Mouse (Mus musculus) liver, adult 2 months (tissue): Measurements from ENCODE around the gene Bard1. TPM values are rescaled to one million over a fixed set of nuclear protein-coding genes. Genes with fewer than 3 reads are reported as not detected.

Experiments
- DNase-seq: peaks from one replicate; pipeline ENCODE4 v3.0.0-alpha.2; 2011; ENCODE audit warnings: low read depth, low spot score; ENCODE audit errors: extremely low read depth
- H3K27ac ChIP-seq: fragments of 200-500 bp; replicated peaks from 2 replicates; pipeline ENCODE4 v1.5.1; 2012; ENCODE audit warnings: low read depth, mild to moderate bottlenecking, control low read depth, inconsistent platforms, low read length; ENCODE audit not compliant: insufficient read depth
- H3K27me3 ChIP-seq: fragments of 200-500 bp; 2 replicates; pipeline ENCODE4 v1.6.1; 2012; ENCODE audit warnings: mild to moderate bottlenecking, moderate library complexity, low read length, inconsistent platforms; ENCODE audit not compliant: control insufficient read depth, insufficient read depth
- H3K36me3 ChIP-seq: fragments of 200-500 bp; 2 replicates; pipeline ENCODE4 v1.6.1; 2012; ENCODE audit warnings: low read length, inconsistent platforms; ENCODE audit not compliant: control insufficient read depth, insufficient read depth
- H3K4me1 ChIP-seq: fragments of 200-500 bp; 2 replicates; pipeline ENCODE4 v1.6.1; 2011; ENCODE audit warnings: low read length; ENCODE audit not compliant: control insufficient read depth, insufficient read depth
- H3K4me3 ChIP-seq: fragments of 200-500 bp; 2 replicates; pipeline ENCODE4 v1.5.1; 2011; ENCODE audit warnings: low read depth, mild to moderate bottlenecking, control low read depth, low read length, moderate library complexity; ENCODE audit not compliant: insufficient read depth
- H3K79me2 ChIP-seq: fragments of 200-500 bp; 2 replicates; pipeline ENCODE4 v1.6.1; 2012; ENCODE audit warnings: inconsistent platforms, mild to moderate bottlenecking, low read length, moderate library complexity; ENCODE audit not compliant: control insufficient read depth, insufficient read depth
- H3K9ac ChIP-seq: fragments of 200-500 bp; 2 replicates; pipeline ENCODE4 v1.6.1; 2012; ENCODE audit warnings: low read depth, mild to moderate bottlenecking, control low read depth, inconsistent platforms, low read length
- CTCF ChIP-seq: fragments of 200-500 bp; IDR thresholded peaks from 2 replicates; pipeline ENCODE4 v1.5.1; 2011; ENCODE audit warnings: low read depth, low read length, control low read depth
- POLR2A ChIP-seq: fragments of 200-500 bp; IDR thresholded peaks from 2 replicates; pipeline ENCODE4 v1.6.1; 2011; ENCODE audit warnings: low read length, control low read depth; ENCODE audit not compliant: insufficient read depth; ENCODE audit errors: extremely low read depth
- WGBS: fragments of 180-500 bp; shearing (Covaris S2); methylation state at CpG from one replicate; pipeline ENCODE4 v1.1.7; 2018; 5-methylcytosine and 5-hydroxymethylcytosine counted together
- polyA plus RNA-seq: library from polyadenylated mRNA; depleted of rRNA; stranded (reverse); fragments of >200 nt; gene quantifications from 2 replicates; pipeline ENCODE4 v1.2.3, GENCODE M21; 2012
- total RNA-seq: library from RNA; depleted of rRNA; stranded (reverse); fragments of >200 nt; gene quantifications from 2 replicates; pipeline ENCODE4 v1.2.3, GENCODE M21; 2014

The Bard1 gene
- total and polyA plus RNA-seq, 2 experiments: 0.05 to 0.18 TPM

DNA sequence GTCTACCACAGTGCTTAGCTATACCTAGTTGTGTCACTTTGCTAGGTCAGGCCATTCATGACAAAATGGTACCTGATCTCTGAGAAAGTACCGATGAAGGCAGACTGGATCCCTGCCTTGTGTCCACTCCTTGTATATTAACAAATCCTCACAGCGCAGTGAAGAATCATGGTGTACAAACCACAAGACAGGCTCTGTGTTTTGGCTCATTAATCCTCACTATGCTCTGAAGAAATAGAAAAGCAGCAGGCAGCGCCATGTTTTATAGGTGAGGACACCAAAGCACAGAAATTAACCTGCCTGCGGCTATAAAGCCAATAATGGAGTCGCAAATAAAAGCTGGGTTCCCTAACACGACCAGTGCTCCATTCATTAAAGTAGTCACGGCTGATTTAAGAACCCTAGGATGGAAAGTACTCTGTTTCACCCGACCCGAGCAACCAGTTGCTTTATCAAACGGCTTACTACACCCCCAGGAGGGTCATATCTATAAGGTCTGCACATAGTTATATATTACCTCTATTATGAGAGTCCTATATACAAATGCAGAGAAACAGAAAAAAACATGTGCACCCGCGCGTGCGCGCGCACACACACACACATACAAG lies 39.0 kb downstream of the Bard1 start:
- no peaks in the 10 kb centered on the region for H3K4me1 ChIP-seq
- no peaks in the 10 kb centered on the region for H3K27me3 ChIP-seq
- no peaks in the 10 kb centered on the region for H3K79me2 ChIP-seq
- H3K27ac ChIP-seq: no peak overlapping the region
- TF ChIP-seq CTCF (no peak), POLR2A (no peak)
- no peaks in the 10 kb centered on the region for H3K36me3 ChIP-seq
- no peak for DNase-seq
- no peak overlapping the region for H3K4me3 ChIP-seq
- 99% methylated on average over 16 of the region's 16 CpGs for WGBS
- H3K9ac ChIP-seq: no peak overlapping the region

DNA sequence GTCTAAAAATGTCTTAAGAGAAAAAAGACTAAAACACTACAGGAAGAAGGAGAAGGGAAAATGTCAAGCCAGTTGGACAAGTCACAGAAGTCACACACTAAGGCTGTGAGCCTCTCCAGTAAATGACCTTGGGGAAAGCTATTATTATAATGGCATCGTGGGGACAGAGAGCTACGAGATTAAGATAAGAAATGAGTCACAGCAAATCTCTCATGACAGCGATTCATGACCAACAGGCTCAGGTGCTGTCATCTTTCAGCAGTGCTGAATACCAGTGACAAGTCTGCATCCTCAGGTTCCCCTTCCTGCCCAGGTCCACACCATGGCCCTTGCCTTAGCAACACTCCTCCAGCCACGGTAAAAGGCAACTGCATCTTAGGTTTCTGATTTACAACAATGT lies 46.8 kb downstream of the Bard1 start:
- H3K4me1 ChIP-seq: no peaks in the 10 kb centered on the region
- H3K27me3 ChIP-seq: no peaks in the 10 kb centered on the region
- TF ChIP-seq POLR2A: no peak
- no peak for TF ChIP-seq CTCF
- H3K4me3 ChIP-seq: no peak overlapping the region
- WGBS: 68% methylated on average over 4 of the region's 4 CpGs
- no peak overlapping the region for H3K27ac ChIP-seq
- H3K79me2 ChIP-seq: no peaks in the 10 kb centered on the region
- DNase-seq: no peak
- no peaks in the 10 kb centered on the region for H3K36me3 ChIP-seq
- H3K9ac ChIP-seq: no peak overlapping the region

DNA sequence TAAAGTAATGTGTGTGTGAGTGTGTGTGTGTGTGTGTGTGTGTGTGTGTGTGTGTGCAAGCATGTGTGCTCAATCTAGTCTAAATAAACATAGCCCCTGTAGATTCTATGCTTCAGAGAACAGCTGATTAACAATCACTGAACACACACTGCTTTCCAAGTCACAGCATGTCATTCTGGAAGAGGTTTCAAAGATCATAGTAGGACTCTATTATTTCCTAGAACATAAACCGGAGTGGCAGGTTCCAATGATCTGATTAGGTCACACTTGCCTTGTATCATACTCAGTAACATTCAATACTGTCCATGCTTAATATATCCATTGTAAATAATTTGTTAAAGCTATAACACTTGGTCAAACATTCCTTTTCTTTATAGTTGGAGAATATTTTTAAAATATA lies 47.5 kb downstream of the Bard1 start:
- Histone ChIP-seq H3K79me2 (no peaks in the 10 kb centered on the region), H3K27ac (no peak overlapping the region), H3K4me1 (no peaks in the 10 kb centered on the region), H3K36me3 (no peaks in the 10 kb centered on the region), H3K9ac (no peak overlapping the region), H3K4me3 (no peak overlapping the region), H3K27me3 (no peaks in the 10 kb centered on the region)
- WGBS: 84% methylated on average over 1 of the region's 1 CpGs
- DNase-seq: no peak
- no peak for TF ChIP-seq POLR2A
- no peak for TF ChIP-seq CTCF

DNA sequence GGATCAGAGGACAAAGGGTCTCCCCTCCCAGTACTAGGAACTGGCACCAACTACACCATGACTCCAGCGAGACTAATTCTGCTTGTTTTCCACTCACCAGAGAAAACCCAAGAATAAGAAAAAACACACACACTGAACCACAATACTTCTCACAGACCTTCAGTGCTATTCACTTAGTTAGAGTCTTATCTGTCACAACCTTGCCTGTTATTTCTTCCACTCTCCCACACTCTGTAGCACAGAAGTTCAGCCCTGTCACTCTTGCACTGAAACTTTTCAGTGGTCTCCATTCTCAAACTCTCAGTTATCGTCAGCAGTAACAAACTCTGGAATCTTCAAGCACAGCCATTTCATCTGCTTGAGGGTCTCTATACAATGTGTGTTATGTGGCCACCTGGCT lies 50.2 kb downstream of the Bard1 start:
- no peak overlapping the region for H3K27ac ChIP-seq
- 98% methylated on average over 2 of the region's 2 CpGs for WGBS
- TF ChIP-seq POLR2A (no peak), CTCF (no peak)
- DNase-seq: no peak
- H3K27me3 ChIP-seq: no peaks in the 10 kb centered on the region
- H3K4me1 ChIP-seq: no peaks in the 10 kb centered on the region
- no peaks in the 10 kb centered on the region for H3K79me2 ChIP-seq
- no peak overlapping the region for H3K9ac ChIP-seq
- no peaks in the 10 kb centered on the region for H3K36me3 ChIP-seq
- H3K4me3 ChIP-seq: no peak overlapping the region

DNA sequence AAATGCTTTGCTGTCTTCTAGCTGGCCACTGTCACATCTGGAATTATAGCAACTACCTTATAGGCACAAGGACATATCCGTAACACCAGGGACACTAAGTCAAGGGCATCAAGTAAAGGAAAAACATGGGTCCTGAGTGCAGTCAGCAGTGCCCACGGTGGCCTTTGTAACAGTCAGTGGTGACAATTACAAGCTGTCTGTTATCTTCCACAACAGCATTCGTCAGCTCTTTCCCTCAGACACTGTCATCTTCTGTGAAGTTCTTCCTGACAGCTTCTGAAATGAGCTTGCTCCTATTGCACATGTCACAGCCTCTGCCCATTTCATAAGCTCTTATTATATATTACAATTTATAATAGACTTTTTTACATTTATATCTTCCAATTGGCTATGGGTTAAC lies 50.7 kb downstream of the Bard1 start:
- H3K27me3 ChIP-seq: no peaks in the 10 kb centered on the region
- no peak for TF ChIP-seq CTCF
- no peak for TF ChIP-seq POLR2A
- no peak for DNase-seq
- WGBS: 93% methylated on average over 3 of the region's 3 CpGs
- H3K9ac ChIP-seq: no peak overlapping the region
- H3K27ac ChIP-seq: no peak overlapping the region
- no peaks in the 10 kb centered on the region for H3K36me3 ChIP-seq
- H3K79me2 ChIP-seq: no peaks in the 10 kb centered on the region
- no peaks in the 10 kb centered on the region for H3K4me1 ChIP-seq
- H3K4me3 ChIP-seq: no peak overlapping the region

DNA sequence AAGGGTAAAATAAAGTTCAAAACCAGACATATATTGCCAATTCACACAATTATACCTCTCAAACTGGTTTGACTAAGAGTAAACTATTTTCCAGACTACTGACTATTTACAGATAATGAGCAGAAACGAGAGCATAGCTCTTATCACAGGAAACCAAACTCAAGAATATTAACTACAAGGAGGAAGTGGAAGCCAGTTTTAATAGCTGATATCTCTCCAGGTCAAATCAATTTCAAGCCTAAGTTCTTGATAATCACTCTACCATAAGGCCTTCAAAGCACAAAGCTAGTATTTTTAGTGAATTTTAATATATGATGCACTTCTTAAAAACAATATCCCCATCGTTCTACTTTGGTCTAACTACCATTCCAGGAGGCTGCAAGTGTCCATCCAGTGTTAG lies 57.8 kb downstream of the Bard1 start:
- 76% methylated on average over 2 of the region's 2 CpGs for WGBS
- Histone ChIP-seq H3K36me3 (no peaks in the 10 kb centered on the region), H3K9ac (no peak overlapping the region), H3K27ac (no peak overlapping the region), H3K4me3 (no peak overlapping the region), H3K79me2 (no peaks in the 10 kb centered on the region), H3K4me1 (no peaks in the 10 kb centered on the region), H3K27me3 (no peaks in the 10 kb centered on the region)
- TF ChIP-seq CTCF (no peak), POLR2A (no peak)
- no peak for DNase-seq

DNA sequence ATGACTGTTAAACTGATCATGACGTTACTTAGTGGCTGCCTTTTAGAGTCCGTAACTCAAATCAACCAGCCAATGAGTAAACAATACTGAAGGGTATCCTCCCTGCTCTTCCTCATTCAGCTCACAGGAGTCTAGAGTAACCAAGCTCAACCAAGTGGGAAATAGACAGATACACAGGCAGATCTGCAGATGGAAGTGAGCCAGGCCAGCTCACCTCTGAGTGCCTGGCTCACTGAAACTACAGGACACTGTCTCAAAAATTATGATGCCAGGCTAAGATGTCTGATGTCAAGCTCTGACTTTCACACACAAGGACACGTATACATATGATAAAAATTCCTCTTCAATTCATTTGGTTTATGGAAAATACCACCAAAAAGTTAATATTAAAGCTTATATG lies 59.0 kb downstream of the Bard1 start:
- no peak overlapping the region for H3K4me3 ChIP-seq
- no peak for TF ChIP-seq POLR2A
- no peak for TF ChIP-seq CTCF
- H3K36me3 ChIP-seq: no peaks in the 10 kb centered on the region
- H3K27ac ChIP-seq: no peak overlapping the region
- H3K4me1 ChIP-seq: no peaks in the 10 kb centered on the region
- 94% methylated on average over 3 of the region's 3 CpGs for WGBS
- no peaks in the 10 kb centered on the region for H3K79me2 ChIP-seq
- H3K27me3 ChIP-seq: no peaks in the 10 kb centered on the region
- no peak for DNase-seq
- H3K9ac ChIP-seq: no peak overlapping the region
